ENCODE assay signal across 24 mouse cellular contexts in the genomic region with DNA sequence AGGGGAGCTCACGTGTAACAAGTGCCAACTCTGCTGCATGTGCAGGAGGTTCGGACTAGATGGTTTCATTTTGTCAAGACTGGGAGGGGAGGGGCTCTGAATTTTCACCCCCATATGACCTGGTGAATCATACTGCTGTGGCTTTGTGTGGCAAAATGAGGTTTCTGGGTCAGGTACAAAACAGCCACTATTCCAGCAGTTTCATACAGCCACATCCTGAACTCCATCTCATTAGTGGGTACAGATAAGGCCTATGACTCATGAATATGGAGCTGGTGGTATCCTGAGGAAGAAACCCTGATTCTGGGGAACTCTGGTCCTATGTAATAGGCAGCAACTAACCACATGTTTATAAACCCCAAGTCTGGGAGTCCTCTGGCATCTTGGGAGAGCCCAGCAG.
"Had no signal": no experiment of that assay in that cellular context is flagged by ENCODE, and none has a peak within 500 bp of the region (broad histone marks: within the 10 kb centered on the region; RNA-seq: fewer than 3 reads in every experiment).

No protein-coding gene starts in this region.

- H3K4me3 ChIP-seq: heart, adult 2 months; heart, embryonic 13.5 days; heart, embryonic 15.5 days; hindbrain, embryonic 13.5 days; hindbrain, embryonic 15.5 days; intestine, embryonic 15.5 days; kidney, embryonic 15.5 days; limb, embryonic 13.5 days; limb, embryonic 15.5 days; liver, embryonic 12.5 days had no signal

- H3K27me3 ChIP-seq: heart, embryonic 13.5 days; heart, embryonic 15.5 days; hindbrain, embryonic 13.5 days; hindbrain, embryonic 15.5 days; intestine, embryonic 15.5 days; kidney, embryonic 15.5 days; limb, embryonic 13.5 days; limb, embryonic 15.5 days; liver, embryonic 12.5 days had no signal

- H3K36me3 ChIP-seq: heart, embryonic 13.5 days; heart, embryonic 15.5 days; hindbrain, embryonic 13.5 days; hindbrain, embryonic 15.5 days; intestine, embryonic 15.5 days; kidney, embryonic 15.5 days; limb, embryonic 13.5 days; liver, embryonic 12.5 days had no signal

- H3K4me2 ChIP-seq: heart, embryonic 11.5 days; heart, embryonic 13.5 days; heart, embryonic 15.5 days; hindbrain, embryonic 13.5 days; hindbrain, embryonic 15.5 days; intestine, embryonic 15.5 days; kidney, embryonic 15.5 days; limb, embryonic 13.5 days; limb, embryonic 15.5 days; liver, embryonic 12.5 days had no signal

- ATAC-seq: hindbrain, postnatal 0 days; intestine, embryonic 15.5 days; intestine, postnatal 0 days; liver, embryonic 12.5 days had no signal

- DNase-seq: gastrocnemius, postnatal 14 days; gastrocnemius, postnatal 36 days; heart, adult 2 months; heart, postnatal 14 days; heart, postnatal 36 days; kidney, adult 2 months; kidney, adult 9 months; kidney, postnatal 14 days; kidney, postnatal 36 days; layer of hippocampus, adult 9-11 months; layer of hippocampus, postnatal 36 days; left cerebral cortex, postnatal 4 days had no signal
